Mouse (Mus musculus): ENCODE measurements at regions not wholly inside any gene's neighbourhood (a gene's known extent, or its start where the extent isn't known, plus 50 kb on each side); places are given as distances from the start of the nearest gene placed in this dataset.

GRCm38 (mm10) chr17:52448701-52449100 lies 153.8 kb upstream of the Kcnh8 start:
- DNase-seq (ENCODE audit: low spot score in 2 of 2), result no peak

GRCm38 (mm10) chr17:52459303-52459996 lies 143.1 kb upstream of the Kcnh8 start:
- no peak for DNase-seq (ENCODE audit: low spot score in 2 of 2)

DNA sequence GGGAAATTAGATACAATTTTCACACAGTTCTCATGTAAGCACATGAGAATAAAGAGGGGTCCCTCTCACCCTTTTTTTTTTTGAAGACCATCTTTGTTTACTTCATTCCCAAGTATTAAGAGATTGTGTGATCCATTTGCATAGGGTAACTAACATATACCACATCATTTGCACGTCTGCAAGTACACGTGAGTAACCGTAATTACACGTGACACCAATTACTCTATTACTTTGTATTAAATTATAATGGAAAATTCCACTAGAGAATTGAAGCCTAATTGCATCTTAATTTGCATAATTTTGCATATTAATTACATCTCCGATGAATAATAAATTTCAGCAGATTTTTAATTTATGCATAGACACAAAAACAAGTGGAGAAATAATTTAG lies 142.5 kb upstream of the Kcnh8 start:
- no peak for DNase-seq (ENCODE audit: low spot score in 2 of 2)

GRCm38 (mm10) chr17:52461264-52461663 lies 141.2 kb upstream of the Kcnh8 start:
- DNase-seq (ENCODE audit: low spot score in 2 of 2), result no peak

DNA sequence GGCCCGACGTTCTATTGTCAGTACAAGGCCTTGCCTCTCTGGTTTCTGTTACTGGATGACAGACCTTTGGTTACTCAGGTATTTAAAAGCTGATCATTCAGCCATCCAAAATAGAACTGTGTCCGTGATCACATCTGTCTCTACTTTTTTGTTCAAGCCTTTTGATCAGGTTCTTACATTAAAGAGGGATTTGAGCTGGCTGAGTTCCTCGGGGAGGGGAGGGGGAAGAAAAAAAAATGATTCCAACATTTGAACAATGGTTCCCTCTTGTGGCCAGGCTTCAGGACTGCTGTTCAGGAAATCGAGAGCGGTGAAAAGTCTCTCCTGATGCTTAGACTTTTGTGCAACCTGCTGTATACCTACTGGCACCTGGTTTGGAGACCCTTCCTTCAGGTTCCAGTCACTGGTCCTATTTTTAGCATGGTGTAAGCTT lies 140.8 kb upstream of the Kcnh8 start:
- peak; percentile 19 to 30 for DNase-seq (ENCODE audit: low spot score in 2 of 2)

DNA sequence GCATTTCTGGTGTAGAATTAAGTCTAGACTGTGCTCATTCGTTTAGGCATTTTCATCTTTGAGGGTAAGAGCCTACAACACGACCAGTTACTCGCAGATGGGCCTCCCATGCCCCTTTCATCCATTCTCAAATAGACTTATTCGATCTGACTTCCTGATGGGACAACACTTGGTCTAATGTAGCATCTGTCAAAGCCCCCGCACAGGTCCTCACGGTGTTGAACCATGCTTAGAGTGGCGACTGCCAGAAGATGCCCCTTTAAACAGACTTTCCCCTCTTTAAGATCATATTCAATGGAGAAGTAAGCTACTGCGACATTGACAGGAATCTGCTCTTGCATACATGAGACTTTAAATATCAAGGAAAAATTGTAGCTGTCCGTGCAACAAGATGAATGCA lies 140.1 kb upstream of the Kcnh8 start:
- no peak for DNase-seq (ENCODE audit: low spot score in 2 of 2)

DNA sequence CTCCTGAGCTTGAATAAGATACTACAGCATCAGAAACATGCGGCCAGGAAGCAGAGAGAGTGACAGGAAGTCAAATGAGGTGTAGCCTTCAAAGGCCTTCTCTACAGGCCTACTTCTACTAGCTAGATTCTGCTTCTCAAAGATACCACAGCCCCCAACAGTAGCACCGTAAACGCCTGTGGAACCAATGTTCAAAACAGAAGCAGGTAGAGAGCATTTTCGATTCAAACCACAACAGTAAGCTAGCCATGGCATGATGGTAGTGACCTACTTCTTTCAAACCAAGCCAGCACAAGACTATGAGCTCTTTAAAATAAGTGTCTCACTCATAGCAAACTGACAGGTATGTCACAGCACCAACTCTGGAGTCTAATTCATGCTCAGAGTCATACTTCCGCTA lies 134.0 kb upstream of the Kcnh8 start:
- DNase-seq (ENCODE audit: low spot score in 2 of 2), result no peak

DNA sequence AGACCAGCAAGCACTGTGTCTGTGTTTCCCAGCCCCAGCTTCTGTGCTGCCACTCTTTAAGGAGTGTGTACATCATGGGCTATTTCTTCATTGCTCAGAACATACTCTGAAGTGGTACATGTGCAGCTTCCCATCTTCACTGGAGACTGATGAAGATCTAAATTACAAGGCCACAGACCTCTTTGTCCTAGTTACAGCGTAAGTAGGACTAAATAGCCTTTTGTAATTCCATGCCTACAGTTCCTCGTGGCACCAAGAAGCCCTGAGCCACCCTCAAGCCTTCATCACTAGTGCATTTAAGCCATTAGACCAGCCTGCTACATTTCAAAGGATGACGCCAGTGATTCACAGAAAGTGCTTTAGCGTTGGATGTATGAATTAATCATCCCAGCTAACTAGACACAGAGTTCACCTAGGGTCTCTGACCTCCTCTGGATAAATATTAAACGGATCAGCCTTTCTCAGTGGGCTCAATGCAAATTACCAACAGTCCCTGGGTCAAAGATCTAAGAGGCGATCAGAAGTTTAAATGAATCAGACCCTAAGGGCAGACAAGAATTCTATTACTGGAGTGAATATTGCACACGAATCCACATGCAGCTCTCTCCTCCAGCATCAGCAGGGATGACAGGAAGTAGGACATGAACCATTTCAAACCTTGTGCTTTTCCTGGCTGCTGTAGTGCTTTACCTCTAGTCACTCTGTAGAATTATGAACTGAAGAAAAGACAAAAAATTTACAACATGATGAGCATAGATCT lies 123.0 kb upstream of the Kcnh8 start:
- DNase-seq (ENCODE audit: low spot score in 2 of 2), result no peak

DNA sequence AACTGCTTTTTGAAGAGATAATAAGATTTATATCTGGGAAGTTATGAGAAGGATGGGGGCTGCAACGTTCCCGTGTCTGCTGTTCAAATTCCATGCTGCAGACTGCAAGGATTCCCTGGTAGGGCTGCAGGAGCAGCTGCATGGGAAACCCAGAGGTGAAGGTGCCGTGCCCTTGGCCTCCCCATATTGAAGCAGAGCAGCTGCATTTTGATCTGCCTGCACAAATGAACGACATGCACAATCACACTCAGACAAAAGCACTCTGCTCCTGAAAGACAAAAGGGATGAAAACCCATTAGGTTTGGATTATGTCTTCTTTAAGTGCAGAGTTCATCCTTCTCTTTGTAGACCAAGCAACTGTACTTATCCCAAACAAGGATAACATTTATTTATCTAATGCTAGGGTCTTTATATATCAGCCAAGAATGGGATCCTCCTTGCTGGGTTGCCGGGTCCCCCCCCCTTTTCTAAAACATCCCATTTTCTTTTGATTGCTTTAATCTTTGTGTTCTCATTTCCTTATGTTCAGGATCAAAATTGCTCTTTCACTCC lies 122.3 kb upstream of the Kcnh8 start:
- DNase-seq (ENCODE audit: low spot score in 2 of 2), result no peak

DNA sequence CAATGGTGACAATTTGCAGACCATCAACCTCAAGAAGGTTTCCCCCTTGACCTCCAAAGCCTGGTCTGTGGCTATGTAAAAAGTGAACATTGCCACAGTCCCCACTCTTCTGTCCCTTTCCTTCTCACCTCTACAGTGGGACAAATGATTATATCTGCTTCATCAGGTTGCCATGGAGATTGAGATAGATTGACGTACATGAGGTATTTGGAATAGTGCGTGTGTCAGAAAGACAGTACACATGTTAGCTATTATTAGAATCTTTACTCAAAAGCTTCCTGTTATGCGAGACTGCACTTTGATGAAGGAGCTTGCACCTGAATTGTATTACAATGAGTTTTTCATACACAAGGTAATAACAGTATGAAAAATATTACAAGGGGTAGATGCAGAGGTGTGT lies 95.7 kb upstream of the Kcnh8 start:
- DNase-seq (ENCODE audit: low spot score in 2 of 2), result no peak

DNA sequence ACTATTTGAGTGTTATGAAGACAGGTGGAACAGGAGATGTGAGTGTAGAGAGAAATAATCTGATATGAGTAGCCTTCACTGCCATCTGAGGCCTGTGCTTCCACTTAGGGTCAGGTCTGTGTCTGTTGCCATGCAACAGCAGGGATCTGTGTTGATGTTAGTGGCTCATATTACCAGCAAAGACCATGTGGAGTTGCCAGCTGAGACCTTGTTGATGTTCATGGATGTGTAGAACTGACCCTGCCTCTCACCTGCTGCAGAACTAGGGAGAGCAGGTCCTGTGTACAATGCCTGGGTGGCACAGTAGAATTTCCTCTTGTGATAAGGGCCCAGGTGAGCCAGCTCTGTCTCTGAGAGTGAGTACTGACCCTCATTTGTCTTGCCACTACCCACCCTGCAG lies 72.2 kb upstream of the Kcnh8 start:
- DNase-seq (ENCODE audit: low spot score in 2 of 2), result no peak
